Mouse (Mus musculus): ENCODE data around the gene AF366264. TPM values are rescaled to one million over a fixed set of nuclear protein-coding genes. Genes with fewer than 3 reads are reported as not detected.

AF366264 gene
- total RNA-seq (2023) = not detected

DNA sequence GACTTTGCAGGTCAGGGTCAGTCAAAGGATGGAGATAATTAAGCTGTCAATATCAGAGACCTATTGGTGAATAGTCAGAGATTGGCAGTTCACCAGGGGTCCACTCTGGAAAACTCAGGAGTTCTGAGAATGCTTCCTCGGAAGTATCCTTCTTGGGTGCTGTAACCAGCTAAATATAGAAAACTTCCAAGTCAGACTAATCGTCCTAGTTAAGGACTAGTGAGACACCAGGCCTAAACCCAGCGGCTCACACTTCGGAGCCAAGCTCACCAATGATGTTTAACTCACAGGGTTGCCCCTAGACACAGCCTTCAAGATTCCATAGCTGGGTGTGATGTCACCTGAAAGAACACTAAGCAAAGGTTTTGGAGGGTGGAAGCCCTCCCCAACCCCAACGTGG, at the start of gene AF366264:
Gene AF366264, minus strand, starts transcription at position 101 of the 400 bp plus-strand sequence.

DNA sequence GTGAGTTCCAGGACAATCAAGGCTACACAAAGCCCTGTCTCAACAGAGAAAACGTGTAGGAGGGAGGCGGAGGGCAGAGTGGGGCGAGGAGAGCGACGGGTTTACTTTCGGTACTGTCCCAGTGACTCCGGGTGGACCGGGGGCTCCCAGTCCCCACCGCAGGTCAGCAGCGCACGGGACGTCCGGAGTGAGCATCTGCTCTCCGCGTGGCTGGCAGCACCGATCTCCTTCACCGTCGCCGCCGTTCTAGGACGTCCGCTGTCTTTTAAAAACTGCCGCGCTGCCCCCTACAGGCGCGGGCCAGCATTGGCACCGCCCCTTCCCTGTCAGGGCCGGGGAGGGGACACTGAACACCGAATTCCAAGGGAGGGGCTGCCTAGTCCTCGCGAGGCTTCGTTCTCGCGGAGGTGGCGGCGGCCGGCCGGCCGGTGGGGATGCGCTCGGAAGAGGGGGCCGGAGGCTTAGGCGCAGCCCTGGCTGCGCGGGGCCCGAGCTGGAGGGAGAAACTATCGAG, 52.9 kb downstream of the AF366264 start, which contains the start of gene Upf3a:
Gene Upf3a, plus strand, starts transcription at position 366 of the 514 bp plus-strand sequence.

Other genes with a start within 250 kb of the AF366264 start
- 323 TPM for gene Rasa3, start 160.8 kb downstream of the AF366264 start, total RNA-seq (2023)
- gene Cfap97d2, start 132.5 kb downstream of the AF366264 start, total RNA-seq (2023) = not detected
- 31.5 TPM for gene Cdc16, start 80.7 kb downstream of the AF366264 start, total RNA-seq (2023)
- gene Upf3a, start 52.8 kb downstream of the AF366264 start, total RNA-seq (2023) = 32.2 TPM
- gene Champ1, start 31.3 kb upstream of the AF366264 start, total RNA-seq (2023) = 25.4 TPM
- gene Coprs, start 51.9 kb upstream of the AF366264 start, total RNA-seq (2023) = 2.4 TPM